Mouse (Mus musculus): ENCODE data around the gene Atp13a1.

The Atp13a1 gene

DNA sequence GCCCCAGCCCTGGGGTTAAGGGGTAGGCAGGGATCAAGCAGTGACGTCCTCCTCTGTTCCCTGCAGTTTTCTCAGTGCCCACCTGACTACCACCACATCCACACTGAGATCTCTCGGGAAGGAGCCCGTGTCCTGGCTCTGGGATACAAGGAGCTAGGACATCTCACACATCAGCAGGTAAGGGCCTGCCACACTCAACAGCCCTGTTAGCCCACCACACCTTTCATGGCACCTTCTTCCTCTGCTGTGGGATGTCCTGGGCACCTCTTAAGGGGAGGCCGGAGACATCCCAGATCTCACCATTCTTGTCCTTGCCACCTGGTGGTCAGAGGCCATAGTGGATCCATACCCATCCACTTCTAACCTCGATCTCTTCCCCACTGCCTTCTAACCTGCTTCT, 9.0 kb downstream of the Atp13a1 start:
- DNase-seq (ENCODE audit: low spot score) = no peak

GRCm38 (mm10) chr8:69801796-69802195, 10.8 kb downstream of the Atp13a1 start:
- DNase-seq (ENCODE audit: low spot score) = no peak

GRCm38 (mm10) chr8:69802216-69802615, 11.3 kb downstream of the Atp13a1 start:
- no peak for DNase-seq (ENCODE audit: low spot score)

DNA sequence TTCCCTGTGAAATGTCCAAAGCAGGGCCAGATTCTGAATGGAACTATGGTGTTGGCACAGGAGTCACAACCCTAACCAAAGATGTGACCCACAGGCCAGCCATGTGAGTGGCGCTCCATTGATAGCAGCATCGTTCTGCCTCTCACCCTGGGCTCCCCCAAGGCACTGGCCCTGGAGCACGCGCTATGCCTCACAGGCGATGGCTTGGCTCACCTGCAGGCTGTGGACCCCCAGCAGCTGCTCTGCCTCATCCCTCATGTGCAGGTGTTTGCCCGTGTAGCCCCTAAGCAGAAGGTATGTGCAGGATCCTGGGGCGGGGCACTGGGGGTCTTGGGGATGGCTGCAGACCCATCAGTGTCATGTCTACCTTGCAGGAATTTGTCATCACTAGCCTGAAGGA, 12.4 kb downstream of the Atp13a1 start:
- DNase-seq (ENCODE audit: low spot score) = no peak

DNA sequence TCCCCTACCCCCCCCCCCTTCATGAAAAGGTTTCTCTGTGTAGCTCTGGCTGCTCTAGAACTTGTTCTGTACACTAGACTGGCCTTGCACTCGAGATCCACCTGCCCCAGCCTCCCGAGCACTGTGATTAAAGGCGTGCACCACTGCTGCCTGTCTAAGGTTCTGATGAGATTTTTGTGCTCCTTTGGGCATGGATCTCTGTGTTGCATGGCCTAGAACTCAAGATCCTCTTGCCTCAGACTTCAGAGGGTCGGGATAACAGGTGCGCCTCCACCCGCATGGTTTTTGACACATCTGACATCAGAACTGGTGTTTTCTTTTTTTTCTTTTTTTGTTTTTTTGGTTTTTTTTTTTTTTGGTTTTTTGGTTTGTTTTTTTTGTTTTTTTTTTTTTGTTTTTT, 13.6 kb downstream of the Atp13a1 start:
- no peak for DNase-seq (ENCODE audit: low spot score)

GRCm38 (mm10) chr8:69805086-69805485, 14.1 kb downstream of the Atp13a1 start:
- DNase-seq (ENCODE audit: low spot score) = no peak

DNA sequence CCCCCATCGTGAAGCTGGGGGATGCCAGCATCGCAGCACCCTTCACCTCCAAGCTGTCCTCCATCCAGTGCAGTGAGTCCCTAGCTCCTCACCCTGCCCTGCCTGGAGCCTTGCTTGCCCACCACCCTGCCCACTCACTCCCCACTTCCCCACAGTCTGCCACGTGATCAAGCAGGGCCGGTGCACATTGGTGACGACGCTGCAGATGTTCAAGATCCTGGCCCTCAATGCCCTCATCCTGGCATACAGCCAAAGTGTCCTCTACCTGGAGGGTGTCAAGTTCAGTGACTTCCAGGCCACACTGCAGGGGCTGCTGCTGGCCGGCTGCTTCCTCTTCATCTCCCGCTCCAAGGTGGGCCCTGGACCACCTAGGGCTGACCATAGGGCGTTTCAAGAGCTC, 14.5 kb downstream of the Atp13a1 start:
- DNase-seq (ENCODE audit: low spot score) = no peak

GRCm38 (mm10) chr8:69807236-69807635, 16.3 kb downstream of the Atp13a1 start:
- no peak for DNase-seq (ENCODE audit: low spot score)

DNA sequence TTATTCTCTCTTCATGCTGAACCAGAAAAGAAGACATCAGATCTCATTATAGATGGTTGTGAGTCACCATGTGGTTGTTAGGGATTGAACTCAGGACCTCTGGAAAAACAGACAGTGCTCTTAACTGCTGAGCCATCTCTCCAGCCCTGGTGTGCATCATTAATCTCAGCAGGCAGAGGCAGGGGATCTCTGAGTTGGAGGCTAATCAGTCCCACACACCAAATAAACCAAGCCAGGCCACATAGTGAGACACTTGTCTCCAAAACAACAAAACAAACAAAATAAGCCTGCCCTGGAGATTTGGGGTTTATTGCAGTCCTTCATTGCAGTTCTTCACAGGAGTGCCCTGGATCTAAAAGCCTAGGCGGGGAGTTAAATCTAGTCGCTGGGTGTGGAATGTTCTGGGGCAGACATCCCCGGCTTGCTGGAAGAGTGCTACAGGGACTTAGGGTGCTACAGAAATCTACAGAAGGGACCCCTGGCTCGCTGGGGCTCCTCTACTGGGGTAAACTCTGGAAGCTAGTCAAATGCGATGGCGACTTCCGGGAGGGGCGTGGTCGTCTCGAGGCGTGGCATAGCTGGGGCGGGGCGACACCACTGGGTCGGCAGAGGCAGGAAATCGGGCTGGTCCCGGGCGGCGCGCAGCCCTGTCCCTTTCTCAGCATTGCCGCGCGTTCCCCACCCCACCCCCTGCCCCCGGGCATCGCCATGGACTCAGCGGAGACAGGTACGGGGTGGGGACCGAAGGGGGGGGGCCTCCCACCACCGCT, 17.3 kb downstream of the Atp13a1 start, which contains the start of gene Gmip:
Gene Gmip (plus strand): TSS at position 586 of the 770 bp plus-strand sequence.
- DNase-seq (ENCODE audit: low spot score) = peak; percentile 62

DNA sequence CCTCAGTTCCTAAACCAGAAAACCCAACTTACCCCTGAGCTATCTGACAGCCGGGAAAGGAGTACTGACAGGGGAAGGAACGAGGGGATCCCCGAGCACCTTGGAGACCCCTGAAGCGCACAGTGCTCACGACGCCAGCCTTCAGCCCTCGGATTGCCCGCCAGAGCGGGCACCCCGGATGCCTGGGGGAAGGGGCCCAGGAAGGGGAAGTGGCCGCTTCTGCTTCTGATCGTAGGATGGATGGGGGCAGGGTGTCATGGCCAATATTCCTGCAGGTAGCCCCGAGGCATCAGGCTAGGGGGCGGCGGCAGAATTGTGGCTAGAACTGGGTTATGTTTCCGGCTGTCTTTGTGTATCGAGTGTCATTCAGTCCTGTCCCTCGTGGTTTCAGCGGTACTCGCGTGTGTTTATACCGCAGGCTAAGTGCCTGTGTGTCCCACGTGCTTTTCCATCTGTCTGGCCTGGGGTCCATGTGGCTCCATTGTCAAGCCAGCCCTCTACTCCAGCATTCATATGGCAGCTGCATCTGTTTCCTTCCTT, 18.0 kb downstream of the Atp13a1 start:
- DNase-seq (ENCODE audit: low spot score) = no peak

DNA sequence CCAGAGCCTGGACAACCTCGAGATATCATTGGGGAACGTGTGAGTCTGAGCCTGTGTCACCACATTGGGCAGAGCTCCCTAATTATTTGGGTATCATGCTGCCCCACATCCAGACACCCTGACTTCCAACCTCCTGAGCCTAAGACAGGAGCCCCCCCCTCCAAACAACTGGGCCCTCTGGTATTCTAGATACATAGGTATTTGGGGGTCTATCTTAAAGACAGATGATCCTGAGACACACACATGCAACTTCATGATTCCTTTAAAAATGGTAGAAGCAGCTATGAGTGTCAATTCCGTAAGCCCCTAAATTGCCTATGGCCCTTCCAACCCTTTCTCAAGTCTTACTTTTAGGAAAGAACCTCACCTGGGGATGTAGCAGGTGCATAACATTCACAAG, 18.9 kb downstream of the Atp13a1 start:
- no peak for DNase-seq (ENCODE audit: low spot score)

GRCm38 (mm10) chr8:69814881-69815280, 23.9 kb downstream of the Atp13a1 start:
- no peak for DNase-seq (ENCODE audit: low spot score)

- no peak for DNase-seq (ENCODE audit: low spot score)
Observed at GRCm38 (mm10) chr8:69815396-69815795, 24.4 kb downstream of the Atp13a1 start.

GRCm38 (mm10) chr8:69820466-69820865, 29.5 kb downstream of the Atp13a1 start:
- no peak for DNase-seq (ENCODE audit: low spot score)

DNA sequence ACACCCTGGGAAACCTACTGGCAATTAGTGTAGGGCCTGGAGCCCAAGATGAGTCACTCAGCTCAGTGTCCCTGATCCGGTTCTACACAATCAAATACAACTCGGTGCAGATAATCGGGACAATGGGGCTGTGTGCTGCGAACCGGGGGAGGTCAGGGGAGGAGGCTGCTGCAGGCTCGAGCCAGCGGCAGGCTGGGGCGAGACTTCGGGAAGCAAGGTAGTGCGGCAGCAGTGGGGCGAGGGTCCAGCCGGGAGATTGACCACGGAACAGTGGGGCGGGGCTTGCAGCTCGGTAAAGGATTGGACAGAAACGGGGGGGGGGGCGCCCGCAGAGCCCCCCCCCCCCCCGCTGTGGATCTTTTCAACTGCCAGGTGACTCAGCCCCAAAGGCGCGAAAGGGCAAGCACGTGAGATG, 31.0 kb downstream of the Atp13a1 start:
- peak; percentile 21 for DNase-seq (ENCODE audit: low spot score)

GRCm38 (mm10) chr8:69822386-69823191, 31.6 kb downstream of the Atp13a1 start, which contains the start of gene Lpar2:
Gene Lpar2, plus strand, starts transcription at chr8:69822429.
- DNase-seq (ENCODE audit: low spot score) = peak; percentile 35

DNA sequence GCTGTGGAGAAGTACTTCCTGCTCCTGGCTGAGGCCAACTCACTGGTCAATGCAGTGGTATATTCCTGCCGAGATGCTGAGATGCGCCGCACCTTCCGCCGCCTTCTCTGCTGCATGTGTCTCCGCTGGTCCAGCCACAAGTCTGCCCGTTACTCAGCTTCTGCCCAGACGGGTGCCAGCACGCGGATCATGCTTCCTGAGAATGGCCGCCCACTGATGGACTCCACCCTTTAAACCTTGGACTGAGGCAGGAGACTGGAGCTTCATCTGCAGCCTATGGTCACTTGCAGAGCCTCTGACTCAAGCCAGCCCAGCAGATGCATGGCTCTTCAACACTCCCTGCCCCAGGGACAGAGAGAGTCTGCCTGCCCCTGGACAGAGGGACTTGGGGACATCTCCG, 35.4 kb downstream of the Atp13a1 start:
- no peak for DNase-seq (ENCODE audit: low spot score)

GRCm38 (mm10) chr8:69832298-69832853, 41.4 kb downstream of the Atp13a1 start, which contains the start of gene Pbx4:
Gene Pbx4, plus strand, starts transcription at chr8:69832491.
- peak; percentile 66 for DNase-seq (ENCODE audit: low spot score)

- DNase-seq (ENCODE audit: low spot score) = no peak
Observed at GRCm38 (mm10) chr8:69837057-69837682, 46.2 kb downstream of the Atp13a1 start.

DNA sequence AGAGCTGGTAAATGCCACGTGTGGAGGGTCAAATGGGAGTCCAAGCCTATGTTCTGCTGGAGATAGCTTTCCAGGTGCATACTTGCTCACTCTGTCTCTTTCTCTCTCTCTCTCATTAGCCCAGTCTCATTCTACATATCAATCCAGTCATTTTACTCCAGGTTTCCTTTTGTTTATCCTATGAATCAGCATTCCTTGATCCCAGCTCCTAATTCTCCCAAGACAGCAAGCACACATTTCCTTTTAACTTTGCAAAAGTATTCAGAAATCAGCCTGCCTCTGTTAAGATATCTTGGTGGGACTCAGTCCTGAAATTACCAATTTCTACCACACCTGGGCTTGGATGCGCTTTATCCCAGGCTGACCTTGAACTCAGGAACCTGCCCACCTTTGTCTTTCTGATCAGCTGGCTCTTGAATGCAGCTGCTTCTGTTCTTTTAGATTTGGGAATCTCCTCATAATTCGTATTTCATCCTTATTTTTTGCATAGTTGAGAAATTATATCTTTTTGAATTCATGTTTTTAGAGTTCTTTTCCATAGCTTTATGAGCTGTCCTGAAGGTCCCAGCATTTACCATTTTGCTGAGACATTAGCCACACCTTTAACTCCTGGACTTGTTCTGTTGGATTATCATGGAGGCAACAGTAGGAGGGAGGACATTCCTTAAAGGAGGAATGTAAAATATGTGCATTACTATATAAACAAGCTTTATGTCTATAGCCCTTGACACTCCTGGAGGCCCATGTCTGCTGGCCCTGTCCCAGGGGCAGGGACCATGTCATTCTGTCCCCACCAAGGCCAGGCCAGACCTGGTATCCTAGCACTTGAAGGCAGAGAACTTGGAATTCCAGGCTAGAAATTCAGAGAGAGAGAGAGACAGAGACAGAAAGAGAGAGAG, 56.5 kb downstream of the Atp13a1 start:
- no peak for DNase-seq (ENCODE audit: low spot score)

GRCm38 (mm10) chr8:69848951-69849350, 58.0 kb downstream of the Atp13a1 start:
- DNase-seq (ENCODE audit: low spot score) = no peak

Measured in ovary, postnatal 14 days (tissue).